Mouse (Mus musculus) embryonic fibroblast, embryonic 13.5 days (primary cell): ENCODE results near the gene Olfr125. TPM values are rescaled to one million over a fixed set of nuclear protein-coding genes. Genes with fewer than 3 reads are reported as not detected.

ENCODE experiments used
- H3K27ac ChIP-seq: 2 replicates; pipeline ENCODE4 v1.5.1; 2012; ENCODE audit warnings: low read length, control low read depth, inconsistent platforms; ENCODE audit not compliant: insufficient read depth
- H3K4me1 ChIP-seq: 2 replicates; pipeline ENCODE4 v1.6.1; 2011; ENCODE audit warnings: low read length; ENCODE audit not compliant: control insufficient read depth, insufficient read depth
- H3K4me3 ChIP-seq: 2 replicates; pipeline ENCODE4 v1.5.1; 2011; ENCODE audit warnings: mild to moderate bottlenecking, control low read depth, low read length; ENCODE audit not compliant: insufficient read depth
- CTCF ChIP-seq: IDR thresholded peaks from 2 replicates; pipeline ENCODE4 v1.5.1; 2011; ENCODE audit warnings: mild to moderate bottlenecking, control low read depth, low read length, moderate library complexity, borderline replicate concordance; ENCODE audit not compliant: insufficient read depth
- POLR2A ChIP-seq: IDR thresholded peaks from 2 replicates; pipeline ENCODE4 v1.6.1; 2011; ENCODE audit warnings: low read depth, mild to moderate bottlenecking, control low read depth, low read length, moderate library complexity
- polyA plus RNA-seq: library from polyadenylated mRNA; stranded (reverse); fragments of >200 nt; gene quantifications from 2 replicates; pipeline ENCODE4 v1.2.4, GENCODE M21; 2011; ENCODE audit warnings: low read depth; ENCODE audit not compliant: missing spikeins, insufficient read length

Olfr125 gene
- polyA plus RNA-seq = not detected in 2 replicates

GRCm38 (mm10) chr17:37832649-37833048 is at the start of gene Olfr125:
Gene Olfr125 (plus strand): TSS chr17:37832949.
- Histone ChIP-seq H3K4me3 (no peak within 1 kb of the TSS), H3K4me1 (no peaks in the 10 kb centered on the region), H3K27ac (no peak within 1 kb of the TSS)
- no peak for TF ChIP-seq CTCF
- TF ChIP-seq POLR2A = no peak

DNA sequence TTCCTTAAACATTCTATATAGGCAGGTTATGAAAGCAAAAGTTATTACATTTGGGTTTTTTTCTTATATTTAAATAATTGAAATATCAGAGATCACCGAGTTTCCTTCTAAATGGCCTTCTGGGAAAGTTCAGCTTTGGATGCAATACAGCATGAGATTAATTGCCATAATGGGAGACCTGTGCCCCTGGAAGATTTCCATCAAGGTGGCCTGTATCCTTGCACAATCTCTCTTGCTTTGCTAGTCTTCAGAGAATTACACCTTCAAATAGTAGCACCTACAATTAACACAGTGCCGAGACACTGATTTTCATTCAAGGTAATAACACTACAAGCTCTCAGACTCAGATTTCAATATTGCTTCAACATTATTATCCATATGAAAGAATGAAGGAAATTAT is 39.5 kb upstream of the Olfr125 start, which contains the start of gene Olfr123:
Olfr123 (plus strand) TSS at position 301 of the 400 bp plus-strand sequence.
- no peak for TF ChIP-seq POLR2A
- TF ChIP-seq CTCF = no peak
- H3K4me3 ChIP-seq = no peak within 1 kb of the TSS
- no peaks in the 10 kb centered on the region for H3K4me1 ChIP-seq
- H3K27ac ChIP-seq = no peak within 1 kb of the TSS

DNA sequence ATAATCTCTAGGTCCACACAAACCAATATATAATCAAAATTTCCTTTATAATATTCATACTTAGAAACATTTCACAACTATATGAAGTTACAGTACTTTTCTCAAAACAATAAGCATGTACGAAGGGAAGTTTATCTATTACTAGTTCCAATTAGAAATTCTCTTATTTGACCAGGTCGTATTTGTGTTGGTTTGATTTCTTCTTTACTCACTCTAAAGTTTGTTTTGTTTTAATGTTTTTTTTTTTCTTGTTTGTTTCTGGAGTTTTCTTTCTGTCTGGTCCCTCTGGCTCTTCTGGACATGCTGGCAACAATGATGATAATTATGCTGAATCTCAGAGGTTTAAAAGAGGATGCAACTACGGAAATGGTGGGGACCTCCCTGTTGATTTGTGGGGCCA is 33.2 kb upstream of the Olfr125 start, which contains the start of gene Olfr124:
Olfr124 (plus strand) TSS at position 301 of the 400 bp plus-strand sequence.
- H3K27ac ChIP-seq = no peak within 1 kb of the TSS
- no peaks in the 10 kb centered on the region for H3K4me1 ChIP-seq
- H3K4me3 ChIP-seq = no peak within 1 kb of the TSS
- no peak for TF ChIP-seq POLR2A
- no peak for TF ChIP-seq CTCF

GRCm38 (mm10) chr17:37847183-37847582 is 14.4 kb downstream of the Olfr125 start, which contains the start of gene Olfr126:
Gene Olfr126 (plus strand): TSS chr17:37847483.
- H3K4me1 ChIP-seq = no peaks in the 10 kb centered on the region
- no peak within 1 kb of the TSS for H3K27ac ChIP-seq
- TF ChIP-seq POLR2A = no peak
- no peak for TF ChIP-seq CTCF
- H3K4me3 ChIP-seq = no peak within 1 kb of the TSS

DNA sequence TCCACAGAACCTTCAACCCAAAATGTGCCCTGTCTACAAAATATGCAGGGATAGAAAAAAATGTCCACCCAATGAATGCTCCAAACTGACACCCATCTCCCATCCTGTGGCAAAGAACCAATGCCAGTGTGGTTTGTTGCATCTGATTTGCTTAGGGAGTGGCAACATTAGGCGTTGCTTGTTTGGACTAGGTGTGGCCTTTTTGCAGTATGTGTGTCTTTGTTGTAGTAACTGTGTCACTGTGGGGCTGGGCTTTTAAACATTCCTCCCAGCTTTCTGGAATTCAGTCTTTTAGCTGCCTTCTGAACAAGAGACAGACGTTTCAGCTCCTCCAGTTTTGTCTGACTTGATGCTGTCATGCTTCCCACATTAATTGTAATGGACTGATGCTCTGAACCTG is 31.2 kb downstream of the Olfr125 start:
- no peak for TF ChIP-seq CTCF
- no peak for TF ChIP-seq POLR2A
- H3K4me1 ChIP-seq = no peaks in the 10 kb centered on the region
- H3K27ac ChIP-seq = no peak overlapping the region
- H3K4me3 ChIP-seq = no peak overlapping the region

GRCm38 (mm10) chr17:37869676-37870205 is 37.0 kb downstream of the Olfr125 start:
- H3K4me3 ChIP-seq = no peak overlapping the region
- TF ChIP-seq POLR2A (no peak), CTCF (no peak)
- no peak overlapping the region for H3K27ac ChIP-seq
- no peaks in the 10 kb centered on the region for H3K4me1 ChIP-seq

DNA sequence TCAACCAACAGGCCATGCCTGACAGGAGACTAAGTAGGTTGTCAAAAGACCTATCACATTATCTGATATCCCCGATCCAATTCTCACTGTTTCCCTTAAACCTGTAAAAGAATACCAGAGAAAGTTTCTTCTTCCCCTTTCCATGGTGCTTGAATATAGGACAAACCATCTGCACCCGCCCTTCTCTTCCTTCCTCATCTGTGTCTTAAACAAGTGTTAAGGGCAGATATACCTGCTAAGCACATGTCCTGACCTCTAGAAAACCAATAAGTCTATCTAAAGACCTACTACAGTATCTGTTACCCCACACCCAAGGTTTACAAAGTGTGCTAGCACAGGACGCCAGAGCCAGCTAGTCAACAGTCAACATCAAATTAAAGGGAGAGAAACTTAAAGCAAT is 41.1 kb downstream of the Olfr125 start:
- Histone ChIP-seq H3K4me1 (no peaks in the 10 kb centered on the region), H3K27ac (no peak overlapping the region), H3K4me3 (no peak overlapping the region)
- TF ChIP-seq CTCF (no peak), POLR2A (no peak)

Other genes with a start within 250 kb of the Olfr125 start
- gene Olfr114, start 240.2 kb upstream of the Olfr125 start, polyA plus RNA-seq = not detected in 2 replicates
- gene Olfr115, start 205.8 kb upstream of the Olfr125 start, polyA plus RNA-seq = not detected in 2 replicates
- not detected in 2 replicates for gene Olfr116, start 205.8 kb upstream of the Olfr125 start, polyA plus RNA-seq
- not detected in 2 replicates for gene Olfr117, start 169.2 kb upstream of the Olfr125 start, polyA plus RNA-seq
- not detected in 2 replicates for gene Olfr118, start 166.0 kb upstream of the Olfr125 start, polyA plus RNA-seq
- not detected in 2 replicates for gene Olfr119, start 136.4 kb upstream of the Olfr125 start, polyA plus RNA-seq
- not detected in 2 replicates for gene Olfr120, start 111.1 kb upstream of the Olfr125 start, polyA plus RNA-seq
- gene Olfr121, start 84.1 kb upstream of the Olfr125 start, polyA plus RNA-seq = not detected in 2 replicates
- not detected in 2 replicates for gene Olfr122, start 64.3 kb upstream of the Olfr125 start, polyA plus RNA-seq
- gene Olfr123, start 39.4 kb upstream of the Olfr125 start, polyA plus RNA-seq = not detected in 2 replicates
- not detected in 2 replicates for gene Olfr124, start 33.1 kb upstream of the Olfr125 start, polyA plus RNA-seq
- not detected in 2 replicates for gene Olfr126, start 14.5 kb downstream of the Olfr125 start, polyA plus RNA-seq
- gene Olfr127, start 67.5 kb downstream of the Olfr125 start, polyA plus RNA-seq = not detected in 2 replicates
- not detected in 2 replicates for gene Olfr128, start 87.6 kb downstream of the Olfr125 start, polyA plus RNA-seq
- gene Olfr761, start 120.1 kb downstream of the Olfr125 start, polyA plus RNA-seq = not detected in 2 replicates
- 0.16 TPM in 1 of 2 replicates, not detected in the other for gene Olfr129, start 227.1 kb downstream of the Olfr125 start, polyA plus RNA-seq
- not detected in 2 replicates for gene Olfr130, start 231.0 kb downstream of the Olfr125 start, polyA plus RNA-seq